Mouse (Mus musculus) left cerebral cortex, adult 8-10 months (tissue): ENCODE measurements around the gene Tekt4. TPM values are rescaled to one million over a fixed set of nuclear protein-coding genes. Genes with fewer than 3 reads are reported as not detected.

Experiments
- DNase-seq, 2 experiments: peaks; one replicate each; pipeline ENCODE4 v3.0.0; 2022; ENCODE audit warnings: low spot score in 2 of 2
- total RNA-seq, 4 experiments: library from RNA; stranded (reverse); gene quantifications; 2 replicates each; pipeline ENCODE4 v1.2.4; 2022

Gene Tekt4
- 1 to 10 TPM in 1 of 4 experiments, under 1 TPM in 3; 0.76 to 2.1 (median 0.87) TPM for total RNA-seq

- DNase-seq, result no peak
These were observed at the start of gene Tekt4 for GRCm38 (mm10) chr17:25454272-25454671. Gene Tekt4, plus strand, starts transcription at chr17:25454615.

- DNase-seq, result no peak
These were observed 49.1 kb upstream of the Tekt4 start for GRCm38 (mm10) chr17:25405224-25405895.

- DNase-seq, result peak in 1 of 2 experiments; percentile 50
These were observed 48.4 kb upstream of the Tekt4 start for GRCm38 (mm10) chr17:25406011-25406441.

- no peak for DNase-seq
These were observed 47.1 kb upstream of the Tekt4 start for GRCm38 (mm10) chr17:25407352-25407751.

GRCm38 (mm10) chr17:25408302-25408999 lies 46.0 kb upstream of the Tekt4 start:
- DNase-seq, result no peak

GRCm38 (mm10) chr17:25409621-25410020 lies 44.8 kb upstream of the Tekt4 start:
- no peak for DNase-seq

- no peak for DNase-seq
These were observed 44.2 kb upstream of the Tekt4 start for GRCm38 (mm10) chr17:25410180-25410579.

- DNase-seq, result no peak
These were observed 43.6 kb upstream of the Tekt4 start for GRCm38 (mm10) chr17:25410786-25411185.

- peak in 1 of 2 experiments; percentile 72 for DNase-seq
These were observed 43.2 kb upstream of the Tekt4 start for GRCm38 (mm10) chr17:25411251-25411650.

- no peak for DNase-seq
These were observed 40.2 kb upstream of the Tekt4 start for GRCm38 (mm10) chr17:25414209-25414608.

- DNase-seq, result no peak
These were observed 39.5 kb upstream of the Tekt4 start for GRCm38 (mm10) chr17:25414917-25415316.

- no peak for DNase-seq
These were observed 38.9 kb upstream of the Tekt4 start for GRCm38 (mm10) chr17:25415421-25415913.

GRCm38 (mm10) chr17:25416219-25416618 lies 38.2 kb upstream of the Tekt4 start:
- no peak for DNase-seq

GRCm38 (mm10) chr17:25417990-25418389 lies 36.4 kb upstream of the Tekt4 start:
- no peak for DNase-seq

- peak in 1 of 2 experiments; percentile 52 for DNase-seq
These were observed 35.5 kb upstream of the Tekt4 start for GRCm38 (mm10) chr17:25418926-25419325.

GRCm38 (mm10) chr17:25420998-25421397 lies 33.4 kb upstream of the Tekt4 start:
- DNase-seq, result no peak

GRCm38 (mm10) chr17:25424526-25425080 lies 29.8 kb upstream of the Tekt4 start:
- DNase-seq, result no peak

GRCm38 (mm10) chr17:25425996-25426395 lies 28.4 kb upstream of the Tekt4 start:
- no peak for DNase-seq

- DNase-seq, result no peak
These were observed 27.0 kb upstream of the Tekt4 start for GRCm38 (mm10) chr17:25427441-25427840.

GRCm38 (mm10) chr17:25429240-25429639 lies 25.2 kb upstream of the Tekt4 start:
- DNase-seq, result no peak

- no peak for DNase-seq
These were observed 24.5 kb upstream of the Tekt4 start for GRCm38 (mm10) chr17:25429886-25430285.

- no peak for DNase-seq
These were observed 23.9 kb upstream of the Tekt4 start for GRCm38 (mm10) chr17:25430534-25430933.
